Mouse (Mus musculus) ES-E14 (cell line): Measurements from ENCODE around the gene Crebrf. TPM values are rescaled to one million over a fixed set of nuclear protein-coding genes. Genes with fewer than 3 reads are reported as not detected.

Experiments used
- DNase-seq: peaks from one replicate; pipeline ENCODE4 v3.0.0-alpha.2; 2013; ENCODE audit warnings: low read depth, low spot score
- H3K27ac ChIP-seq: 2 replicates; pipeline ENCODE4 v1.5.1; 2012; ENCODE audit warnings: low read depth, mild to moderate bottlenecking, low read length, moderate library complexity, mixed read lengths; ENCODE audit not compliant: poor library complexity, insufficient read depth, severe bottlenecking
- H3K36me3 ChIP-seq: 2 replicates; pipeline ENCODE4 v1.6.1; 2012; ENCODE audit warnings: mild to moderate bottlenecking, low read length, moderate library complexity, mixed read lengths; ENCODE audit not compliant: control insufficient read depth, poor library complexity, insufficient read depth, severe bottlenecking
- H3K4me1 ChIP-seq, 2 experiments: fragments of 150-350 bp in 1 of 2; sonication (generic) in 1 of 2; 2 replicates each; pipeline ENCODE4 v1.6.1; 2012; ENCODE audit warnings: low read length in 2 of 2, mild to moderate bottlenecking in 1 of 2, mixed read lengths in 1 of 2; ENCODE audit not compliant: control insufficient read depth in 2 of 2, insufficient read depth in 2 of 2, poor library complexity in 1 of 2
- H3K4me3 ChIP-seq, 2 experiments: fragments of 150-350 bp in 1 of 2; sonication (generic) in 1 of 2; 2 replicates each; pipeline ENCODE4 v1.5.1; 2012; ENCODE audit warnings: low read length in 2 of 2, low read depth in 1 of 2, mild to moderate bottlenecking in 1 of 2, mixed read lengths in 1 of 2; ENCODE audit not compliant: insufficient read depth in 1 of 2, poor library complexity in 1 of 2, severe bottlenecking in 1 of 2
- H3K9ac ChIP-seq: 2 replicates; pipeline ENCODE4 v1.6.1; 2012; ENCODE audit warnings: low read depth, mild to moderate bottlenecking, low read length, mixed read lengths; ENCODE audit not compliant: poor library complexity, insufficient read depth, severe bottlenecking
- H3K9me3 ChIP-seq: fragments of 150-350 bp; sonication (generic); 2 replicates; pipeline ENCODE4 v1.6.1; 2012; ENCODE audit warnings: low read depth, mild to moderate bottlenecking, low read length; ENCODE audit not compliant: control insufficient read depth, insufficient read depth
- CHD2 ChIP-seq: IDR thresholded peaks from 2 replicates; pipeline ENCODE4 v1.6.1; 2014; ENCODE audit warnings: mild to moderate bottlenecking, low read depth, low read length, inconsistent platforms
- HCFC1 ChIP-seq: IDR thresholded peaks from 2 replicates; pipeline ENCODE4 v1.6.1; 2012; ENCODE audit warnings: low read length, inconsistent platforms, borderline replicate concordance; ENCODE audit not compliant: insufficient read depth
- MAFK ChIP-seq: IDR thresholded peaks from 2 replicates; pipeline ENCODE4 v1.6.1; 2014; ENCODE audit warnings: mild to moderate bottlenecking, low read depth, low read length, inconsistent platforms; ENCODE audit not compliant: insufficient read depth
- ZC3H11A ChIP-seq: IDR thresholded peaks from 2 replicates; pipeline ENCODE4 v1.6.1; 2012; ENCODE audit warnings: low read depth, mild to moderate bottlenecking, inconsistent platforms, low read length, borderline replicate concordance
- ZNF384 ChIP-seq: IDR thresholded peaks from 2 replicates; pipeline ENCODE4 v1.6.1; 2012; ENCODE audit warnings: low read depth, low read length, inconsistent platforms
- in situ Hi-C, 2 experiments: fragments of 600-800 bp; cut with MboI; formaldehyde crosslinking; loops; one replicate each; pipeline ENCODE4 v1.15.1; 2025; ENCODE audit warnings: low sequenced_read_pairs in 2 of 2, inconsistent platforms in 1 of 2; ENCODE audit not compliant: unreplicated experiment in 2 of 2
- total RNA-seq: library from RNA; depleted of rRNA; stranded (reverse); fragments of 300-350 nt; gene quantifications from 2 replicates; pipeline ENCODE4 v1.2.3, GENCODE M21; 2012

Gene Crebrf
- total RNA-seq, 1 experiment: 16.6 TPM

GRCm38 (mm10) chr17:26699819-26700616, 15.4 kb upstream of the Crebrf start:
- Histone ChIP-seq H3K9ac (no peak overlapping the region), H3K4me1 (peaks cover 3 to 9% of the 10 kb centered on the region in 2 experiments; a peak in 3 of 4 replicates), H3K9me3 (no peaks in the 10 kb centered on the region), H3K27ac (no peak overlapping the region), H3K4me3 (no peak overlapping the region), H3K36me3 (peaks cover 11% of the 10 kb centered on the region; the same call in 1 of the 2 replicates)
- no peak for TF ChIP-seq ZC3H11A
- no peak for TF ChIP-seq HCFC1
- TF ChIP-seq MAFK: no peak
- TF ChIP-seq CHD2: no peak
- no peak for TF ChIP-seq ZNF384
- in situ Hi-C loops: loop anchor here in 1 of 2 experiments (25.0 kb wide), 1 partner anchor 187 kb away; no protein-coding TSS in a partner anchor
- no peak for DNase-seq

GRCm38 (mm10) chr17:26701565-26701964, 13.9 kb upstream of the Crebrf start:
- in situ Hi-C loops: no loop called here
- H3K4me1 ChIP-seq: peaks cover 6 to 9% of the 10 kb centered on the region in 2 experiments; a peak in 3 of 4 replicates

GRCm38 (mm10) chr17:26702621-26703020, 12.8 kb upstream of the Crebrf start:
- in situ Hi-C loops: no loop called here
- H3K9ac ChIP-seq: no peak overlapping the region
- no peak overlapping the region for H3K4me3 ChIP-seq
- H3K4me1 ChIP-seq: peaks cover 6 to 9% of the 10 kb centered on the region in 2 experiments; a peak in 3 of 4 replicates
- peaks cover 11% of the 10 kb centered on the region; the same call in 1 of the 2 replicates for H3K36me3 ChIP-seq
- DNase-seq: no peak
- H3K27ac ChIP-seq: no peak overlapping the region
- no peak for TF ChIP-seq CHD2
- no peak for TF ChIP-seq MAFK
- TF ChIP-seq HCFC1: no peak
- TF ChIP-seq ZC3H11A: no peak
- H3K9me3 ChIP-seq: no peaks in the 10 kb centered on the region

More at GRCm38 (mm10) chr17:26701565-26701964, 13.9 kb upstream of the Crebrf start:
- Histone ChIP-seq H3K27ac (no peak overlapping the region), H3K9ac (no peak overlapping the region), H3K4me3 (no peak overlapping the region), H3K36me3 (peaks cover 11% of the 10 kb centered on the region; the same call in 1 of the 2 replicates), H3K9me3 (no peaks in the 10 kb centered on the region)
- TF ChIP-seq HCFC1 (no peak), ZC3H11A (no peak), CHD2 (no peak), MAFK (no peak), ZNF384 (no peak)
- DNase-seq: no peak

GRCm38 (mm10) chr17:26703671-26704070, 11.8 kb upstream of the Crebrf start:
- Histone ChIP-seq H3K9ac (no peak overlapping the region), H3K4me1 (peaks cover 6 to 9% of the 10 kb centered on the region in 2 experiments; a peak in 3 of 4 replicates), H3K27ac (no peak overlapping the region), H3K36me3 (peaks cover 8% of the 10 kb centered on the region; the same call in 1 of the 2 replicates), H3K9me3 (no peaks in the 10 kb centered on the region), H3K4me3 (no peak overlapping the region)
- no peak for TF ChIP-seq CHD2
- TF ChIP-seq MAFK: no peak
- no peak for TF ChIP-seq HCFC1
- TF ChIP-seq ZNF384: no peak
- TF ChIP-seq ZC3H11A: no peak
- in situ Hi-C loops: no loop called here
- DNase-seq: no peak
